Mouse (Mus musculus) heart, embryonic 14.5 days (tissue): Measurements from ENCODE around the gene Ccdc186. TPM values are rescaled to one million over a fixed set of nuclear protein-coding genes. Genes with fewer than 3 reads are reported as not detected.

Experiments used
- polyA plus RNA-seq: library from polyadenylated mRNA; unstranded; fragments of >200 nt; fragmentation: Nextera tagmentation; extraction: Ambion mirVana; gene quantifications from 2 replicates; pipeline ENCODE4 v1.2.1, GENCODE M21; 2014

Gene Ccdc186
- polyA plus RNA-seq, 1 experiment from 2014 or later, result 20.4 TPM

Other genes with a start within 250 kb of the Ccdc186 start
- 6.5 and 8.2 TPM in 2 replicates for gene Adrb1, start 100.0 kb downstream of the Ccdc186 start, polyA plus RNA-seq
- gene Tdrd1, start 4.0 kb upstream of the Ccdc186 start, polyA plus RNA-seq, result 0.47 and 0.93 TPM in 2 replicates
- gene Vwa2, start 52.1 kb upstream of the Ccdc186 start, polyA plus RNA-seq, result 0.11 TPM in 1 of 2 replicates, not detected in the other
- 0.84 and 0.88 TPM in 2 replicates for gene Afap1l2, start 186.0 kb upstream of the Ccdc186 start, polyA plus RNA-seq